Mouse (Mus musculus): Measurements from ENCODE around the gene Usp33. TPM values are rescaled to one million over a fixed set of nuclear protein-coding genes. Genes with fewer than 3 reads are reported as not detected.

Gene Usp33
- total RNA-seq, 2 experiments from 2014 or later: 17.6 to 18.1 TPM

GRCm38 (mm10) chr3:152400441-152400840 is 54.2 kb downstream of the Usp33 start:
- DNase-seq (ENCODE audit: low spot score): no peak

DNA sequence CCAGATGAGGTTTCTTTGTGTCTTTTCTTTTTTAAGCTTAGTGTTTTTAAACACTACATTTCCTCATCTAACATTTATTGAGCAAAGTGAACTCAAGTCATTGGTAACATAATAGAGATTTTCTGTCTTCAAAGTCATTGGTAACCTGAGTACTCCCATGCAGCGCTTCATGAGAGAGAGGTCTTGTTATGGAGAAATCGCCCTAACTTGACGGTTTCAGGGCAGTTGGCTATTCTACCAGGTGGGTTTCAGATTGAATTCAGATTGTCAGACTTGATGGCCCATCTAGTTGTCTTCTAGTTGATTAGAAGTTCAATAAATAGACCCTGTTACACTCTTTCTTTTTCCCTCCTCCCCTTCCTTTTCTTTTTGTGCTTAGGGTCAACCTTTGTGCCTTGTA is 54.6 kb downstream of the Usp33 start:
- DNase-seq (ENCODE audit: low spot score): no peak

- peak; percentile 80 for DNase-seq (ENCODE audit: low spot score)
These were observed 55.8 kb downstream of the Usp33 start for GRCm38 (mm10) chr3:152401964-152402670.

DNA sequence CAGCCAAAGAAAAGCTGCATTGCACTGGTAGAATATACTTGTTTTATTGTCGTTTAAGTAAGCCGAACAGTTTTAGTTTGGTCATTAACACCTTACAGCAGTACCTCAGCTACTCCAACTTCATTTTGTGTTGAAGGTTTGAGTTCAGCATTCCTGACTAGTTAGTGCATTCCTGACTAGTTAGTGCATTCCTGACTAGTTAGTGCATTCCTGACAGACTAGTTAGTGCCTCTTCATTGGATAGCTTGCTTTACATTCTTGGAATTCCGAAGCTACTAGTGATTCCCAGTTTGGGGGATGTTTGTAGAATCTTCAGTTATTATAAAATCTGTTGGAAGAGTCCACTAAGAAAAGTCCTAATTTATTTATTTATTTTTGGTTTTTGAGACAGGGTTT is 56.4 kb downstream of the Usp33 start:
- no peak for DNase-seq (ENCODE audit: low spot score)

- DNase-seq (ENCODE audit: low spot score): no peak
These were observed 57.5 kb downstream of the Usp33 start for GRCm38 (mm10) chr3:152403827-152404226.

DNA sequence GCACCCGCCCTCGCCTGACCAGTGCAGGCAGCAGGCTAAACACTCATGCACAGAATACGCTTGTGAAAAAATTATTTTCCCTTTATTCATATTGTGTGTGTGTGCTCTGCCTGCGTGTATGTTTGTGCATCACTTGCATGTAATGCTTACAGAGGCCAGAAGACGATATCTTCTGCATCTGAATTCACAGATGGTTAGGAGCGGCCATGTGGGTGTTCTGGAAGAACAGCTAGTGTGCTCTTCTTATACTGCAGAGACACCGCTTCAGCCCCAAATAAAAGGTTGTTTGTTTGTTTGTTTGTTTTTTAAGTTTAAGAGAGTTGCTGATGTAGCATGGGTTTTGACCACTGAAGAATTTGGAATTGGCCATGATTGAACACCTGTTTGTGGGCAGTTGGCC is 59.1 kb downstream of the Usp33 start:
- no peak for DNase-seq (ENCODE audit: low spot score)

- peak; percentile 22 for DNase-seq (ENCODE audit: low spot score)
These were observed 59.8 kb downstream of the Usp33 start for GRCm38 (mm10) chr3:152405978-152406640.

GRCm38 (mm10) chr3:152410980-152411551 is 64.8 kb downstream of the Usp33 start:
- no peak for DNase-seq (ENCODE audit: low spot score)

- DNase-seq (ENCODE audit: low spot score): no peak
These were observed 66.1 kb downstream of the Usp33 start for GRCm38 (mm10) chr3:152412362-152412761.

- DNase-seq (ENCODE audit: low spot score): no peak
These were observed 82.6 kb downstream of the Usp33 start for GRCm38 (mm10) chr3:152428925-152429324.

GRCm38 (mm10) chr3:152432677-152433076 is 86.4 kb downstream of the Usp33 start:
- DNase-seq (ENCODE audit: low spot score): no peak

- DNase-seq (ENCODE audit: low spot score): no peak
These were observed 89.3 kb downstream of the Usp33 start for GRCm38 (mm10) chr3:152435590-152435989.

GRCm38 (mm10) chr3:152438068-152438467 is 91.8 kb downstream of the Usp33 start:
- no peak for DNase-seq (ENCODE audit: low spot score)

DNA sequence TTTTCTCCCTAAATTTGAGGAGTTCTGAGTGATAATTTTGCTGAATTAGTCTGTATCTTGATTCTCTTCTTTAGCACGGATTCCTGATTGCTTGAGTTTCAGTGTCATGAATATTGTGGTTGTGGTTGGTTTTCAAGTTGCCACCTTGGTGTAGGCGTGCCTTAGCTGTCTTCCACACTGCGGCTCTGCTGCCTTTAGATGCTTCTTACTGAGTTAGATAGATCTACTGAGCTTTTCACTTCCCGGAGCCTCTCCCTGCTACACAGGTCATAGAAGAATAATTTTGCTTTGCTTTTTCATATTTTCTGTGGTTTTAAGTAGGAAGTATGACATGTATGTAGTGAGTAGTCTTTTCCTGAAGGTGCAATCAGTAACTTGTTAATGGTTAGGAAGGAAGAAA is 96.5 kb downstream of the Usp33 start:
- DNase-seq (ENCODE audit: low spot score): no peak

Other genes starting within 250 kb of the Usp33 start
- gene Gipc2, start 180.2 kb upstream of the Usp33 start, total RNA-seq (2021): under 1 TPM in 1 of 2 experiments, not detected in 1; 0.55 TPM
- 100 to 1,000 TPM in 1 of 2 experiments, 10 to 100 TPM in 1; 51.5 to 107 TPM for gene Dnajb4, start 136.2 kb upstream of the Usp33 start, total RNA-seq (2021)
- 10 to 100 TPM; 21.6 to 31.6 TPM for gene Fubp1, start 136.1 kb upstream of the Usp33 start, total RNA-seq (2021)
- 100 to 1,000 TPM; 443 to 513 TPM for gene Nexn, start 80.1 kb upstream of the Usp33 start, total RNA-seq (2021)
- 1 to 10 TPM; 6.4 to 8.2 TPM for gene Miga1, start 6.1 kb upstream of the Usp33 start, total RNA-seq (2021)
- 10 to 100 TPM; 13.4 to 16.5 TPM for gene Zzz3, start 49.0 kb downstream of the Usp33 start, total RNA-seq (2021)